Mouse (Mus musculus): ENCODE measurements around the gene Slc9a1. TPM values are rescaled to one million over a fixed set of nuclear protein-coding genes. Genes with fewer than 3 reads are reported as not detected.

The Slc9a1 gene
- polyA plus RNA-seq (2014; fragmentation: Nextera tagmentation; extraction: Ambion mirVana) = 5.6 and 6.5 TPM in 2 replicates

- Histone ChIP-seq H3K9me3 (ENCODE audit: control insufficient read depth, low read length) (no peaks in the 10 kb centered on the region), H3K4me2 (ENCODE audit: low read length) (peak within 1 kb of the TSS; percentile 88), H3K27ac (replicated peaks in 1 of 2; ENCODE audit: control insufficient read depth in 1 of 2, insufficient read depth in 1 of 2, low read depth in 2 of 2, low read length in 2 of 2) (peak within 1 kb of the TSS; percentile 55 to 93), H3K36me3 (ENCODE audit: control insufficient read depth, insufficient read depth, low read length) (no peaks in the 10 kb centered on the region), H3K4me3 (ENCODE audit: control insufficient read depth in 1 of 2, insufficient read depth in 1 of 2, low read depth in 1 of 2, low read length in 2 of 2) (peak within 1 kb of the TSS; percentile 68 to 93), H3K4me1 (ENCODE audit: control insufficient read depth in 2 of 2, insufficient read depth in 2 of 2, low read length in 2 of 2) (peaks cover 31 to 37% of the 10 kb centered on the region in 2 experiments), H3K9ac (ENCODE audit: low read length) (peak within 1 kb of the TSS; percentile 98), H3K27me3 (ENCODE audit: control insufficient read depth, insufficient read depth, low read length) (no peaks in the 10 kb centered on the region)
- WGBS = 0% methylated on average over 40 of the region's 40 CpGs
- peak; percentile 88 for ATAC-seq (ENCODE audit: insufficient number of reproducible peaks, insufficient read depth, low FRiP score, low read depth)
These were observed at the start of gene Slc9a1 for GRCm38 (mm10) chr4:133369553-133370297. Gene Slc9a1 (plus strand): TSS chr4:133369706.

GRCm38 (mm10) chr4:133328129-133328528 lies 41.4 kb upstream of the Slc9a1 start:
- 53% methylated on average over 7 of the region's 7 CpGs for WGBS
- H3K9me3 ChIP-seq (ENCODE audit: control insufficient read depth, low read length) = no peaks in the 10 kb centered on the region
- H3K27ac ChIP-seq (replicated peaks in 1 of 2; ENCODE audit: control insufficient read depth in 1 of 2, insufficient read depth in 1 of 2, low read depth in 2 of 2, low read length in 2 of 2) = no peak overlapping the region
- no peak for ATAC-seq (ENCODE audit: insufficient number of reproducible peaks, insufficient read depth, low FRiP score, low read depth)
- H3K4me2 ChIP-seq (ENCODE audit: low read length) = no peak overlapping the region
- H3K4me1 ChIP-seq (ENCODE audit: control insufficient read depth in 2 of 2, insufficient read depth in 2 of 2, low read length in 2 of 2) = peaks cover 0 to 5% of the 10 kb centered on the region in 2 experiments; a peak in 2 of 4 replicates
- H3K27me3 ChIP-seq (ENCODE audit: control insufficient read depth, insufficient read depth, low read length) = no peaks in the 10 kb centered on the region
- H3K4me3 ChIP-seq (ENCODE audit: control insufficient read depth in 1 of 2, insufficient read depth in 1 of 2, low read depth in 1 of 2, low read length in 2 of 2) = no peak overlapping the region
- H3K9ac ChIP-seq (ENCODE audit: low read length) = no peak overlapping the region
- H3K36me3 ChIP-seq (ENCODE audit: control insufficient read depth, insufficient read depth, low read length) = peaks cover 4% of the 10 kb centered on the region; the same call in 1 of the 2 replicates

- H3K4me3 ChIP-seq (ENCODE audit: control insufficient read depth in 1 of 2, insufficient read depth in 1 of 2, low read depth in 1 of 2, low read length in 2 of 2) = no peak overlapping the region
- H3K4me1 ChIP-seq (ENCODE audit: control insufficient read depth in 2 of 2, insufficient read depth in 2 of 2, low read length in 2 of 2) = peaks cover 0 to 5% of the 10 kb centered on the region in 2 experiments; a peak in 2 of 4 replicates
- no peaks in the 10 kb centered on the region for H3K27me3 ChIP-seq (ENCODE audit: control insufficient read depth, insufficient read depth, low read length)
- no peak overlapping the region for H3K9ac ChIP-seq (ENCODE audit: low read length)
- H3K27ac ChIP-seq (replicated peaks in 1 of 2; ENCODE audit: control insufficient read depth in 1 of 2, insufficient read depth in 1 of 2, low read depth in 2 of 2, low read length in 2 of 2) = no peak overlapping the region
- H3K4me2 ChIP-seq (ENCODE audit: low read length) = no peak overlapping the region
- H3K9me3 ChIP-seq (ENCODE audit: control insufficient read depth, low read length) = no peaks in the 10 kb centered on the region
- no peak for ATAC-seq (ENCODE audit: insufficient number of reproducible peaks, insufficient read depth, low FRiP score, low read depth)
- 82% methylated on average over 4 of the region's 4 CpGs for WGBS
- no peaks in the 10 kb centered on the region for H3K36me3 ChIP-seq (ENCODE audit: control insufficient read depth, insufficient read depth, low read length)
These were observed 39.2 kb upstream of the Slc9a1 start for GRCm38 (mm10) chr4:133330296-133330695.

GRCm38 (mm10) chr4:133333306-133333705 lies 36.2 kb upstream of the Slc9a1 start:
- Histone ChIP-seq H3K9me3 (ENCODE audit: control insufficient read depth, low read length) (no peaks in the 10 kb centered on the region), H3K36me3 (ENCODE audit: control insufficient read depth, insufficient read depth, low read length) (no peaks in the 10 kb centered on the region), H3K4me3 (ENCODE audit: control insufficient read depth in 1 of 2, insufficient read depth in 1 of 2, low read depth in 1 of 2, low read length in 2 of 2) (no peak overlapping the region), H3K27ac (replicated peaks in 1 of 2; ENCODE audit: control insufficient read depth in 1 of 2, insufficient read depth in 1 of 2, low read depth in 2 of 2, low read length in 2 of 2) (no peak overlapping the region), H3K27me3 (ENCODE audit: control insufficient read depth, insufficient read depth, low read length) (no peaks in the 10 kb centered on the region), H3K9ac (ENCODE audit: low read length) (no peak overlapping the region), H3K4me2 (ENCODE audit: low read length) (no peak overlapping the region), H3K4me1 (ENCODE audit: control insufficient read depth in 2 of 2, insufficient read depth in 2 of 2, low read length in 2 of 2) (peaks cover 0 to 7% of the 10 kb centered on the region in 2 experiments; a peak in 1 of 4 replicates)
- ATAC-seq (ENCODE audit: insufficient number of reproducible peaks, insufficient read depth, low FRiP score, low read depth) = no peak
- 74% methylated on average over 6 of the region's 6 CpGs for WGBS

GRCm38 (mm10) chr4:133337833-133338520 lies 31.5 kb upstream of the Slc9a1 start:
- Histone ChIP-seq H3K4me2 (ENCODE audit: low read length) (peak overlapping the region; percentile 89), H3K9ac (ENCODE audit: low read length) (peak overlapping the region; percentile 93), H3K36me3 (ENCODE audit: control insufficient read depth, insufficient read depth, low read length) (no peaks in the 10 kb centered on the region), H3K27ac (replicated peaks in 1 of 2; ENCODE audit: control insufficient read depth in 1 of 2, insufficient read depth in 1 of 2, low read depth in 2 of 2, low read length in 2 of 2) (no peak overlapping the region), H3K4me3 (ENCODE audit: control insufficient read depth in 1 of 2, insufficient read depth in 1 of 2, low read depth in 1 of 2, low read length in 2 of 2) (peak overlapping the region; percentile 56 to 95), H3K4me1 (ENCODE audit: control insufficient read depth in 2 of 2, insufficient read depth in 2 of 2, low read length in 2 of 2) (peaks cover 2 to 7% of the 10 kb centered on the region in 2 experiments; a peak in 2 of 4 replicates), H3K9me3 (ENCODE audit: control insufficient read depth, low read length) (no peaks in the 10 kb centered on the region), H3K27me3 (ENCODE audit: control insufficient read depth, insufficient read depth, low read length) (no peaks in the 10 kb centered on the region)
- WGBS = 13% methylated on average over 14 of the region's 14 CpGs
- no peak for ATAC-seq (ENCODE audit: insufficient number of reproducible peaks, insufficient read depth, low FRiP score, low read depth)

- H3K27ac ChIP-seq (replicated peaks in 1 of 2; ENCODE audit: control insufficient read depth in 1 of 2, insufficient read depth in 1 of 2, low read depth in 2 of 2, low read length in 2 of 2) = peak overlapping the region; percentile 21 to 72; a peak in 2 of 4 replicates
- no peaks in the 10 kb centered on the region for H3K27me3 ChIP-seq (ENCODE audit: control insufficient read depth, insufficient read depth, low read length)
- peak overlapping the region; percentile 89 for H3K4me2 ChIP-seq (ENCODE audit: low read length)
- peaks cover 2 to 7% of the 10 kb centered on the region in 2 experiments; a peak in 2 of 4 replicates for H3K4me1 ChIP-seq (ENCODE audit: control insufficient read depth in 2 of 2, insufficient read depth in 2 of 2, low read length in 2 of 2)
- peak overlapping the region; percentile 93 for H3K9ac ChIP-seq (ENCODE audit: low read length)
- H3K36me3 ChIP-seq (ENCODE audit: control insufficient read depth, insufficient read depth, low read length) = no peaks in the 10 kb centered on the region
- ATAC-seq (ENCODE audit: insufficient number of reproducible peaks, insufficient read depth, low FRiP score, low read depth) = peak; percentile 14; the same call in 1 of the 2 replicates
- H3K4me3 ChIP-seq (ENCODE audit: control insufficient read depth in 1 of 2, insufficient read depth in 1 of 2, low read depth in 1 of 2, low read length in 2 of 2) = peak overlapping the region; percentile 56 to 95
- under 1% methylated on average over 34 of the region's 39 CpGs for WGBS
- no peaks in the 10 kb centered on the region for H3K9me3 ChIP-seq (ENCODE audit: control insufficient read depth, low read length)
These were observed 30.9 kb upstream of the Slc9a1 start for GRCm38 (mm10) chr4:133338521-133339095.

GRCm38 (mm10) chr4:133339148-133339749 lies 30.3 kb upstream of the Slc9a1 start:
- WGBS = 0% methylated on average over 56 of the region's 60 CpGs
- H3K9ac ChIP-seq (ENCODE audit: low read length) = peak overlapping the region; percentile 93
- peaks cover 2 to 7% of the 10 kb centered on the region in 2 experiments; a peak in 2 of 4 replicates for H3K4me1 ChIP-seq (ENCODE audit: control insufficient read depth in 2 of 2, insufficient read depth in 2 of 2, low read length in 2 of 2)
- no peaks in the 10 kb centered on the region for H3K36me3 ChIP-seq (ENCODE audit: control insufficient read depth, insufficient read depth, low read length)
- H3K27ac ChIP-seq (replicated peaks in 1 of 2; ENCODE audit: control insufficient read depth in 1 of 2, insufficient read depth in 1 of 2, low read depth in 2 of 2, low read length in 2 of 2) = peak overlapping the region; percentile 21 to 72; a peak in 2 of 4 replicates
- peak overlapping the region; percentile 89 for H3K4me2 ChIP-seq (ENCODE audit: low read length)
- peak overlapping the region; percentile 56 to 95 for H3K4me3 ChIP-seq (ENCODE audit: control insufficient read depth in 1 of 2, insufficient read depth in 1 of 2, low read depth in 1 of 2, low read length in 2 of 2)
- no peaks in the 10 kb centered on the region for H3K27me3 ChIP-seq (ENCODE audit: control insufficient read depth, insufficient read depth, low read length)
- ATAC-seq (ENCODE audit: insufficient number of reproducible peaks, insufficient read depth, low FRiP score, low read depth) = peak; percentile 96
- H3K9me3 ChIP-seq (ENCODE audit: control insufficient read depth, low read length) = no peaks in the 10 kb centered on the region
